Mouse (Mus musculus): ENCODE measurements around the gene Ugt1a7c. TPM values are rescaled to one million over a fixed set of nuclear protein-coding genes. Genes with fewer than 3 reads are reported as not detected.

The Ugt1a7c gene
- polyA plus RNA-seq, 1 experiment from 2014 or later = 0.94 TPM

DNA sequence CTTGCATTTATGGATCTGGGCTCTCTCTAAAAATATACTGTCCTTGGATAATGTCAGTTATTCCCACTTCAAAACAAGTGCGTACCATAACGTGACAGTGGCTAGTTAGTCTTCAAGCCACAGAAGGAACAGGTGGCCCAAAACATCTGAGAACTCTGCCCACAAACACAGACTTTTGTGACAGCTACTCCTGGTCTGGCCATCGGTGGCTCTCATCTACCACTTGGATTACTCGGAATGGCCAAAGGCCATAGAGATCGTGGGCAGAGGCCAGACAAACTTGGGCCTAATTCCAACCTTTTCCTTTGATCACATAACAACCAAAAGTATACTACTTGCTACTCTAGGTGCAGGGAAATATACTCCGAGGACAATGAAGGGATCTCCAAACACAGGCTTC, 173.2 kb downstream of the Ugt1a7c start:
- H3K4me2 ChIP-seq (ENCODE audit: low read length) = no peak overlapping the region
- no peak overlapping the region for H3K27ac ChIP-seq (ENCODE audit: low read length)
- no peaks in the 10 kb centered on the region for H3K4me1 ChIP-seq (ENCODE audit: control insufficient read depth, insufficient read depth, low read length)
- H3K36me3 ChIP-seq (ENCODE audit: control insufficient read depth, insufficient read depth, low read length) = peaks cover 76% of the 10 kb centered on the region
- no peak overlapping the region for H3K9ac ChIP-seq (ENCODE audit: low read depth, low read length)
- no peaks in the 10 kb centered on the region for H3K27me3 ChIP-seq (ENCODE audit: control insufficient read depth, insufficient read depth, low read depth, low read length)
- no peaks in the 10 kb centered on the region for H3K9me3 ChIP-seq (replicated peaks; ENCODE audit: control insufficient read depth, low read length, poor library complexity, severe bottlenecking)
- WGBS = 86% methylated on average over 6 of the region's 6 CpGs
- ATAC-seq = no peak
- no peak overlapping the region for H3K4me3 ChIP-seq (ENCODE audit: low read depth, low read length)

Other genes starting within 250 kb of the Ugt1a7c start
- 43.7 and 49.0 TPM in 2 replicates for gene Dgkd, start 241.8 kb upstream of the Ugt1a7c start, polyA plus RNA-seq (2015; fragmentation: Nextera tagmentation; extraction: Ambion mirVana)
- gene Usp40, start 86.5 kb upstream of the Ugt1a7c start, polyA plus RNA-seq (2015; fragmentation: Nextera tagmentation; extraction: Ambion mirVana) = 20.8 and 22.7 TPM in 2 replicates
- gene Ugt1a10, start 39.7 kb upstream of the Ugt1a7c start, polyA plus RNA-seq (2015; fragmentation: Nextera tagmentation; extraction: Ambion mirVana) = not detected in 2 replicates
- gene Ugt1a9, start 24.3 kb upstream of the Ugt1a7c start, polyA plus RNA-seq (2015; fragmentation: Nextera tagmentation; extraction: Ambion mirVana) = not detected in 2 replicates
- not detected in 2 replicates for gene Ugt1a8, start 7.2 kb upstream of the Ugt1a7c start, polyA plus RNA-seq (2015; fragmentation: Nextera tagmentation; extraction: Ambion mirVana)
- gene Ugt1a6b, start 8.2 kb downstream of the Ugt1a7c start, polyA plus RNA-seq (2015; fragmentation: Nextera tagmentation; extraction: Ambion mirVana) = 0.50 and 0.60 TPM in 2 replicates
- gene Ugt1a6a, start 39.7 kb downstream of the Ugt1a7c start, polyA plus RNA-seq (2015; fragmentation: Nextera tagmentation; extraction: Ambion mirVana) = 2.3 and 2.5 TPM in 2 replicates
- gene Ugt1a5, start 71.0 kb downstream of the Ugt1a7c start, polyA plus RNA-seq (2015; fragmentation: Nextera tagmentation; extraction: Ambion mirVana) = not detected in 2 replicates
- not detected in 2 replicates for gene Ugt1a2, start 105.5 kb downstream of the Ugt1a7c start, polyA plus RNA-seq (2015; fragmentation: Nextera tagmentation; extraction: Ambion mirVana)
- 12.8 and 13.1 TPM in 2 replicates for gene Dnajb3, start 110.7 kb downstream of the Ugt1a7c start, polyA plus RNA-seq (2015; fragmentation: Nextera tagmentation; extraction: Ambion mirVana)
- gene Ugt1a1, start 116.9 kb downstream of the Ugt1a7c start, polyA plus RNA-seq (2015; fragmentation: Nextera tagmentation; extraction: Ambion mirVana) = not detected in 2 replicates
- 0.75 and 0.92 TPM in 2 replicates for gene Mroh2a, start 131.9 kb downstream of the Ugt1a7c start, polyA plus RNA-seq (2015; fragmentation: Nextera tagmentation; extraction: Ambion mirVana)
- gene Hjurp, start 182.6 kb downstream of the Ugt1a7c start, polyA plus RNA-seq (2015; fragmentation: Nextera tagmentation; extraction: Ambion mirVana) = 77.3 and 87.0 TPM in 2 replicates
- 0.11 and 0.17 TPM in 2 replicates for gene Trpm8, start 182.6 kb downstream of the Ugt1a7c start, polyA plus RNA-seq (2015; fragmentation: Nextera tagmentation; extraction: Ambion mirVana)

Data from midbrain, embryonic 16.5 days (tissue).